16 mouse cellular contexts compared by ENCODE assay signal in genomic region chr3:113905162-113905561, GRCm38 (mm10).
"Had no signal": no experiment of that assay in that cellular context is flagged by ENCODE, and none has a peak within 500 bp of the region (broad histone marks: within the 10 kb centered on the region; RNA-seq: fewer than 3 reads in every experiment).

No protein-coding gene starts in this region.

- H3K36me3 ChIP-seq: neural tube, embryonic 13.5 days; neural tube, embryonic 15.5 days; stomach, embryonic 15.5 days had no signal

- H3K4me1 ChIP-seq: neural tube, embryonic 13.5 days; neural tube, embryonic 15.5 days; stomach, embryonic 15.5 days had no signal

- H3K9me3 ChIP-seq: neural tube, embryonic 13.5 days; neural tube, embryonic 15.5 days; stomach, embryonic 15.5 days had no signal

- DNase-seq: retina, postnatal 1 day; right cerebral cortex, adult 18-20 months; right cerebral cortex, postnatal 14 days; right cerebral cortex, postnatal 25 days; right cerebral cortex, postnatal 4 days; spleen, adult 18-20 months; thymus, adult 18-20 months; thymus, adult 2 months; thymus, postnatal 14 days; thymus, postnatal 25 days; thymus, postnatal 36 days; thymus, postnatal 4 days had no signal

- H3K4me3 ChIP-seq: neural tube, embryonic 13.5 days; neural tube, embryonic 15.5 days; stomach, embryonic 15.5 days had no signal

- H3K27me3 ChIP-seq: neural tube, embryonic 13.5 days; neural tube, embryonic 15.5 days; stomach, embryonic 15.5 days had no signal

- H3K27ac ChIP-seq: neural tube, embryonic 13.5 days; neural tube, embryonic 15.5 days; stomach, embryonic 15.5 days; stomach, postnatal 0 days had no signal

- H3K4me2 ChIP-seq: neural tube, embryonic 13.5 days; neural tube, embryonic 15.5 days; stomach, embryonic 15.5 days had no signal

- H3K9ac ChIP-seq: neural tube, embryonic 13.5 days; neural tube, embryonic 15.5 days; stomach, embryonic 15.5 days had no signal
